Mouse (Mus musculus) thymus, adult 2 months (tissue): Measurements from ENCODE around the gene Idnk.

ENCODE experiments used
- CTCF ChIP-seq: fragments of 200-500 bp; IDR thresholded peaks from 2 replicates; pipeline ENCODE4 v1.5.1; 2012; ENCODE audit warnings: mild to moderate bottlenecking, control low read depth, low read length, moderate library complexity, borderline replicate concordance; ENCODE audit not compliant: control insufficient read depth, poor library complexity, insufficient read depth; ENCODE audit errors: extremely low read depth
- POLR2A ChIP-seq: fragments of 200-500 bp; IDR thresholded peaks from 2 replicates; pipeline ENCODE4 v1.6.1; 2012; ENCODE audit warnings: mild to moderate bottlenecking, low read length, control low read depth, moderate library complexity; ENCODE audit not compliant: control insufficient read depth, poor library complexity, insufficient read depth; ENCODE audit errors: extremely low read depth

GRCm38 (mm10) chr13:58123381-58123780, 34.1 kb upstream of the Idnk start:
- TF ChIP-seq CTCF (no peak), POLR2A (no peak)
